Mouse (Mus musculus): ENCODE data around the gene Nme3. TPM values are rescaled to one million over a fixed set of nuclear protein-coding genes. Genes with fewer than 3 reads are reported as not detected.
A peak's percentile ranks its signal among the peaks of the same experiment; 100 is the strongest.

Nme3 gene
- polyA plus RNA-seq, 1 experiment, result 18.4 TPM

- peaks cover 63% of the 10 kb centered on the region for H3K4me1 ChIP-seq
- no peaks in the 10 kb centered on the region for H3K9me3 ChIP-seq
- no peak for TF ChIP-seq GATA1 (IDR thresholded peaks at IDR 0.05; ENCODE audit: borderline replicate concordance, low read length)
- no peak for TF ChIP-seq FLI1 (IDR thresholded peaks at IDR 0.05; ENCODE audit: low read length)
- H3K36me3 ChIP-seq (replicated peaks; ENCODE audit: low read length), result peaks cover 75% of the 10 kb centered on the region
- H3K27me3 ChIP-seq (replicated peaks), result no peaks in the 10 kb centered on the region
- peak overlapping the region; percentile 25 for H3K4me3 ChIP-seq (replicated peaks)
Measured at GRCm38 (mm10) chr17:24898041-24898854, 1.9 kb downstream of the Nme3 start.

- Histone ChIP-seq H3K4me3 (replicated peaks) (no peak overlapping the region), H3K9me3 (no peaks in the 10 kb centered on the region), H3K4me1 (peaks cover 63% of the 10 kb centered on the region), H3K36me3 (replicated peaks; ENCODE audit: low read length) (peaks cover 76% of the 10 kb centered on the region), H3K27me3 (replicated peaks) (no peaks in the 10 kb centered on the region)
- no peak for TF ChIP-seq FLI1 (IDR thresholded peaks at IDR 0.05; ENCODE audit: low read length)
- no peak for TF ChIP-seq GATA1 (IDR thresholded peaks at IDR 0.05; ENCODE audit: borderline replicate concordance, low read length)
Measured at GRCm38 (mm10) chr17:24899153-24899552, 2.9 kb downstream of the Nme3 start.

GRCm38 (mm10) chr17:24900014-24900413 lies 3.7 kb downstream of the Nme3 start:
- H3K4me1 ChIP-seq, result peaks cover 57% of the 10 kb centered on the region
- TF ChIP-seq FLI1 (IDR thresholded peaks at IDR 0.05; ENCODE audit: low read length) (no peak), GATA1 (IDR thresholded peaks at IDR 0.05; ENCODE audit: borderline replicate concordance, low read length) (no peak)
- H3K36me3 ChIP-seq (replicated peaks; ENCODE audit: low read length), result peaks cover 85% of the 10 kb centered on the region
- no peaks in the 10 kb centered on the region for H3K9me3 ChIP-seq
- no peak overlapping the region for H3K4me3 ChIP-seq (replicated peaks)
- no peaks in the 10 kb centered on the region for H3K27me3 ChIP-seq (replicated peaks)

DNA sequence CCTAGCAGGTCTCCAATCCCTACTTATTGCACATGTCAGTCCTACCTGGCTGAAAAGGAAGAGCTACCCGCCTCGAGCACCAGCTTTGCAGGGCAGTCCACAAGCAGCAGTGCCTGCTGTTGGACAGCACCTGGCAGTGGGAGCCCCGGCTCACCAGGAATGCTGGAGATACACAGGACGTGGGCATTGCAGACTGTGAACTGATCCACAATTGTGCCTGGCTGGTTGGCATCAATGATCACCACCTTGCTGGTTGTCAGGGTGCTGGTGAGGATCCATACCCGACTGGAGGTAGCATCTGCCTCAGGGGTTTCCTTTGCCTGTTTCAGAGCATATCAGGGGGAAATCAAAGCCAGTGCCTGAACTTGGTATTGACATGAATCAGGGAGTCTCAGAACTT lies 5.8 kb downstream of the Nme3 start:
- TF ChIP-seq GATA1 (IDR thresholded peaks at IDR 0.05; ENCODE audit: borderline replicate concordance, low read length) (no peak), FLI1 (IDR thresholded peaks at IDR 0.05; ENCODE audit: low read length) (no peak)
- Histone ChIP-seq H3K4me3 (replicated peaks) (no peak overlapping the region), H3K9me3 (no peaks in the 10 kb centered on the region), H3K4me1 (peaks cover 37% of the 10 kb centered on the region), H3K36me3 (replicated peaks; ENCODE audit: low read length) (peaks cover 100% of the 10 kb centered on the region), H3K27me3 (replicated peaks) (no peaks in the 10 kb centered on the region)

- Histone ChIP-seq H3K4me3 (replicated peaks) (no peak overlapping the region), H3K4me1 (peaks cover 31% of the 10 kb centered on the region), H3K27me3 (replicated peaks) (no peaks in the 10 kb centered on the region), H3K36me3 (replicated peaks; ENCODE audit: low read length) (peaks cover 100% of the 10 kb centered on the region), H3K9me3 (no peaks in the 10 kb centered on the region)
- no peak for TF ChIP-seq FLI1 (IDR thresholded peaks at IDR 0.05; ENCODE audit: low read length)
- no peak for TF ChIP-seq GATA1 (IDR thresholded peaks at IDR 0.05; ENCODE audit: borderline replicate concordance, low read length)
Measured at GRCm38 (mm10) chr17:24902671-24903474, 6.6 kb downstream of the Nme3 start.

DNA sequence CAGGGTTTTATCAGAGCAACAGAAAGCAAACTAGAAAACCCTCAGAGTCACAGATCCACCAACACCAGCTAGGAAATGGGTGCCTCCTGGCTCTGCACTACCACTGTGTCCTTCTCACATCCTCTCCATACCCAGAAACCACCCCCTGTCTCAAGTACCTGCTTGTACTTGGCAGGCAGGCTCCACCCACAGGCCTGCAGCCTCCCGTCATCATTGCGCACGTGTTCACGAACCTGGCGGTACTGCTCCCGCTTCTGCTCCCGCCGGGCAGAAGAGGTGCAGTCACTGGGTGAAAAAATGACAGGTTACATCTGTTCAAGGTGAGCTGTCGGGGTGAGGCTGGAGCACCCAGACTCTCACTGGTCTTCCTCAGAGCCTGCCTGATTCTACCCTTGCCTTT lies 7.5 kb downstream of the Nme3 start:
- Histone ChIP-seq H3K4me1 (peaks cover 35% of the 10 kb centered on the region), H3K36me3 (replicated peaks; ENCODE audit: low read length) (peaks cover 100% of the 10 kb centered on the region), H3K27me3 (replicated peaks) (no peaks in the 10 kb centered on the region), H3K9me3 (no peaks in the 10 kb centered on the region), H3K4me3 (replicated peaks) (no peak overlapping the region)
- no peak for TF ChIP-seq FLI1 (IDR thresholded peaks at IDR 0.05; ENCODE audit: low read length)

DNA sequence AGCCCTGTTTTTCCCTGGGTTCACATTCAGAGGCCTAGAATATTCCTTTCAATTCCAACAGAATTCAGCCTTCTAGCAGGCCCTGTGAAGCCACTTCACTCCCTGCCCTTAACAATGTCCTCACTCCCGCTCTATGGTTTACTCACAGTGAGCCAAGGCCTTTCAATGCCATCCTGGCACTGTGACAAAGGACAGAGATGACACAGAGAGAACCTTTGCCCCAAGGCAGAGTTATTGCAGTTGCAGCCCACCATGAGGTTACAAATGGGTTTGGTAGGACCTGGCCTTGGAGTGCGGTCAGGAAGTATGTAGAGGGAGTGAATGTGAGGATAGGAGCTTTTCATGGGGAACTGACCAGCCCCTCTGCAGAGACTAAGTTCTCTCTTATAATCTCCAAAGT lies 11.3 kb downstream of the Nme3 start:
- peaks cover 100% of the 10 kb centered on the region for H3K36me3 ChIP-seq (replicated peaks; ENCODE audit: low read length)
- no peaks in the 10 kb centered on the region for H3K27me3 ChIP-seq (replicated peaks)
- TF ChIP-seq GATA1 (IDR thresholded peaks at IDR 0.05; ENCODE audit: borderline replicate concordance, low read length) (no peak), FLI1 (IDR thresholded peaks at IDR 0.05; ENCODE audit: low read length) (no peak)
- no peak overlapping the region for H3K4me3 ChIP-seq (replicated peaks)
- H3K4me1 ChIP-seq, result peaks cover 46% of the 10 kb centered on the region
- no peaks in the 10 kb centered on the region for H3K9me3 ChIP-seq

DNA sequence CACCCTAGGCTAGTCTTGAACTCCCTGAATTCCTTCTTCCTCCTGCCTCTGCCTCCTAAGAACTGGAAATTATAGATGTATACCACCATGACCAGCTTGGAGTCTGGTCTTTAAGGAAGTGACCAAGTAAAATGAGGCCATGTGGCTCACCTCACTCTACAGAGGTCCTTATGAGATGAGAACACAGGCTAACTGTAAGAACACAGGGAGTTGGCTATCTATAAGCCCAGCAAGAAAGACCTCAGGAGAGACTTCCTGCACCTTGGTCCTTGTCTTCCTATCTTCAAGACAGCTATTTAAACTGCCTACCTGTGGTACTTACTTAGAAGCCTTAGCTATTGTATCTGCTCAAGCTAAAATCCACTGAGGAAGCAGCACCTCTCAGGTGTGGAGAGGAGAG lies 17.7 kb downstream of the Nme3 start:
- no peaks in the 10 kb centered on the region for H3K9me3 ChIP-seq
- TF ChIP-seq FLI1 (IDR thresholded peaks at IDR 0.05; ENCODE audit: low read length) (no peak), GATA1 (IDR thresholded peaks at IDR 0.05; ENCODE audit: borderline replicate concordance, low read length) (no peak; the same call in 2 of the 3 replicates)
- H3K27me3 ChIP-seq (replicated peaks), result no peaks in the 10 kb centered on the region
- H3K4me1 ChIP-seq, result peaks cover 68% of the 10 kb centered on the region
- H3K36me3 ChIP-seq (replicated peaks; ENCODE audit: low read length), result peaks cover 99% of the 10 kb centered on the region
- H3K4me3 ChIP-seq (replicated peaks), result peak overlapping the region; percentile 81

- H3K4me3 ChIP-seq (replicated peaks), result no peak overlapping the region
- H3K36me3 ChIP-seq (replicated peaks; ENCODE audit: low read length), result peaks cover 96% of the 10 kb centered on the region
- peaks cover 4% of the 10 kb centered on the region; the same call in 1 of the 2 replicates for H3K4me1 ChIP-seq
- no peaks in the 10 kb centered on the region for H3K9me3 ChIP-seq
- H3K27me3 ChIP-seq (replicated peaks), result no peaks in the 10 kb centered on the region
- TF ChIP-seq FLI1 (IDR thresholded peaks at IDR 0.05; ENCODE audit: low read length) (no peak), GATA1 (IDR thresholded peaks at IDR 0.05; ENCODE audit: borderline replicate concordance, low read length) (no peak)
Measured at GRCm38 (mm10) chr17:24923246-24923645, 26.9 kb downstream of the Nme3 start.

DNA sequence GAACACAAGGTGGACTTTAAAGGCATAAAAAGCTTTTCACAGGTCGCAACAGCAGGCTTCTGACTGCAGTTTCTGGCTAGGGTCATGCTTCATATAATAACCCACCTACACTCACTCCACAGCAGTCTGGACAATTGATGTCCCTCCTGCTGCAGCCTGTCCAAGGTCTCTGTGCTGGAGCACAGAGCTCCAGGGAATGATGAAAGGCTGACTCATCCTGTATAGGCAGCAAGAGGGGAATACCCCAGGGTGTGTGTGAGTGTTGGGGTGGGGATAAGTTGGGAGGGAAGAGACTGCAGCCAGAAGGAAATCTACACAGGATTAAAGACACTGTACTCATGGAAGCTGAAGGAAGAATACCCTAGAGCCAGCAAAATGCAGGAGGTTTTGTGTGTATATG lies 33.2 kb downstream of the Nme3 start:
- no peaks in the 10 kb centered on the region for H3K9me3 ChIP-seq
- H3K27me3 ChIP-seq (replicated peaks), result no peaks in the 10 kb centered on the region
- TF ChIP-seq GATA1 (IDR thresholded peaks at IDR 0.05; ENCODE audit: borderline replicate concordance, low read length), result no peak
- no peak for TF ChIP-seq FLI1 (IDR thresholded peaks at IDR 0.05; ENCODE audit: low read length)
- H3K4me3 ChIP-seq (replicated peaks), result peak overlapping the region; percentile 18
- H3K4me1 ChIP-seq, result peaks cover 38% of the 10 kb centered on the region
- peaks cover 71% of the 10 kb centered on the region for H3K36me3 ChIP-seq (replicated peaks; ENCODE audit: low read length)
